Mouse (Mus musculus) lung, postnatal 25 days (tissue): Measurements from ENCODE around the gene Gpx7.
"Not testable (repeated sequence)": the region's sequence is repeated elsewhere in the genome, so short reads cannot be mapped to it uniquely, and the experiment has no call there.

Experiments
- DNase-seq: peaks from one replicate; pipeline ENCODE4 v3.0.0; 2022; ENCODE audit warnings: low spot score

The Gpx7 gene

DNA sequence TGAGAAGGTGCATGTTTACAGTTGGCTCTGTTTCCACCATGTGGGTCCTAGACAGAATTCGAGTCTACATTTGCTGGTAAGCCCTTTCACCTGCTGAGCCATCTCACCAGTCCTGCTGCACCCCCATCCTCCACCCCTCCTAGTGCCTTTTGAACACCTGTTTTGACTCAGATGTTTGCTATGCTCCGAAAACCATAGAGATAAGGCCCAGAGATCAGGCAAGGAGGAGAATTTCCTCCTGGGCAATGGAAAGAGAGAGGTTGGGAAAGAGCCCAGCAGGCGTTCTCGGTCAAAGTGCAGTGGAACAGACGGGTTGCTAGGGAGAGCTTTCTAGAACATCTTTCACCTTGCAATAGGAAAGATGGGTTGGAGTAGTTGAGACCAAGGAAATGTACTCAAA lies 15.6 kb downstream of the Gpx7 start:
- DNase-seq, result no peak

DNA sequence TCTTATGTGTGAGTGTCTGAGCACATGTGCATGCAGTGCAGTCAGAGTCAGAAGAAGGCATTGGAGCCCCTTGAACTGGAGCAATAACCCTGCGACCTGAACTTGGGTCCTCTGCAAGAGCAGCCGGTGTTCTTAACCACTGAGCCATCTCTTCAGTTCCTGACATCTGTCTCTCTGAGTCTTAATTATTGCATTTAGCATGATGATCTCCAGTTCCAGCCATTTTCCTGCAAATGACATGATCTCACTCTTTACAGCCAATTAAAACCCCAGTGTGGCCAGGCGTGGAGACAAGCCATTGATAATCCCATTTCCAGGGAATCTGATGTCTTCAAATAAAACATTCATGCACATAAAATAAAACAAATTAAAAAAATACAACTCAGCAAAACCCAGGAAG lies 18.0 kb downstream of the Gpx7 start:
- DNase-seq, result no peak

DNA sequence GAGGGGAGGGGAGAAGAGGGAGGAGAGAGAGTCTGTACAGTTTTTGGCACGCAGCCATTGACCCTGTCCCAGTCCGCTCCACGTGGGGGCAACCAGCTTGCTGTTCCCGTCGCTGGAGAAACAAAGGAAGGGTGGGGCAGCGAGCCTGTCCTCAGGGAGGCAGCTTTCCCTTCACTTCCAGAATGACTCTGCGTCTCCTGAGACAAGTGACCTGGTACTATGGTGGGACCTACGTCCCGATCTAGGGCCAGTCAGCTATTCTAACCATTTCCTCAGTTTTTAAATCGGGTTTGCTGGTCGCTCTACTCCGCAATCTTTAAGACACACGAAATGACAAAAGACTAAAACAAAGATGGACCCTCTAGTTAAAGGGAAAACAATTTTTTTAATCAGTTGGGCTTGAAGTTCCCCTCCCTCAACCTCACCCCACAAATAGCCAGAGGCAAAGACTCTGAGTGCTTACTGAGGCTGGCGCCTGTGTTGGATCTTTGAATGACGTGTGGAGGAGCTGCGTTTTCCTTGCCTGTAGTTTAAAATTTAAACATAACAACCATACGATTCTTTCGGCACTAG lies 19.0 kb downstream of the Gpx7 start:
- peak; percentile 79 for DNase-seq

DNA sequence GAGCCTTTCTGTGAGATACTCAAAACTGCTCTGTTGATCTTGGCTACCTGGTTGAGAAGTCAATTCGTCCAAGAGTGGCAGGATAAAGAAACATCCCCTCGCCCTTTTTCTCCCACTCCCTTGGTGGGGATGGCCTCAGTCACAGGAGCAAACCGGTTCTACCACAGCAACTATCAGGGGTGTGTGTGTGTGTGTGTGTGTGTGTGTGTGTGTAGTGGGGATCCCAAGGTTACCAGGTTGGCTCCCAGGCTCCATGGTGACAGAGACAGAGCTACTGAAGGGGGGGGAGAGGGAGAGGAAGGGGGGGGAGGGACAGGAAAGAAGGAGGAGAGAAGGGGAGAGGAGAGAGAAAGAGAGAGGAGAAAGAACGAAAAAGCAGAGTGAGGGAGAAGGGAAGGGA lies 19.7 kb downstream of the Gpx7 start:
- no peak for DNase-seq

DNA sequence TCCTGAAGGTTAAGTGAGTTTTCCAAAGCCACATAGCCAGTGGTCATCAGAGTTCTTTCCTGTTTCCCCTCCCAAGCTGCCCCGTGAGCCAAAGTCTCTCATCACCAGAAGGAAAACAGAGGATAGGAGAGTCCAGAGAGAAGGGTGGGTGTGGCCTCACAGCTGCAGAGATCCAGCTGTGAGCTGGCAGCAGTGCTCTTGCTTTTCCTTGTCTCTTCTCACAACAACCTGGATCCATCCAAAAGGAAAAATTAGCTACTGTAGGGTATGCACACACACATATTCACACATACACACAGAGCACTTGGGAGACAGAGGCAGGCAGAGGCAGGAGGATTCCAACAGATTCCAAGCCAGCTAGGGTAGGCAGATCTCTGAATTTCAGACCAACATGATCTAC lies 20.7 kb downstream of the Gpx7 start:
- no peak for DNase-seq

DNA sequence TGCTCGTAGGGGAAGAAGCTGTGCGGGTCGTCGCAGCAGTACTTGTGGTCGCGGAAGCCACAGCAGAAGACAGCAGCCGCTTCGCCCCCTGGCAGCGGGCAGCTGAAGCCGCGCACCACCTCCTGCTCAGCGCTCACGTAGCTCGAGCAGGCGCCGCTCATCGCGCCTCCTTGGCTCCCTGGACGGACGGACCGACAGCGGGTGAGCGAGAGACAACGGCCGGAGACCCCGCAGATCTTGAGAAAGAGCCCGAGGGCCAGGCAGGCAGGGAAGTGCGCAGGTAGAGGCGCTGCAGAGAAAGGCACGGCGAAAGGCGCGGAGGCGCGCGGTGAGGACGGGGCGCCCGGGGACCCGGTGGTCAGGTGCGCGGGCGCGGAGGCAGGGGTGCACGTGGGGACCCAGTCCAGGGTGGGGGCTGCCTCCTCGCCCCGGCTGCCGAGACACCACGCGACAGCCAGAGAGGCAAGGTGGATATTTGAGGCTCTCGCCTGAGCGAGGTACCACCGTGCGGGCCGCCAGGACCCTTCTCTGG lies 23.5 kb downstream of the Gpx7 start, which contains the start of gene Shisal2a:
Gene Shisal2a, minus strand, starts transcription at position 167 of the 532 bp plus-strand sequence.
- no peak for DNase-seq

DNA sequence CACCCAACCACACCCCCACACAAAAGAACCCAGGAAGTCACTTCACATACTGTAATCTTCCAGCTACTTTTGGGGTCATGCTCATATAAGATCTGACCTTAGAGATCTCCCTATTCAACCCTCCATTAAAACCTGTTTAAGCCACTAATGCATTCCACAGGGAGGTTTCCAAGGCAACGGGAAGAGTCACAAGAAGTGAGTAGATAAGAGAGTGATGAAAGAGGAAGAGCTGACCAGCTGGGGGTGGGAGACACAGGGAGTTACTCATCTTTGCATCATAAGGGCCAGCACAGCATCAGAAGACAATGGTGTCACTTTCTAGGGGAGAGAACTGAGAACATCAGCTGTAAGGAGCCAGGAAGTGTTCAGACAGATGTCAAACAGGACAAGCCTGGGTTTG lies 26.6 kb downstream of the Gpx7 start:
- no peak for DNase-seq

DNA sequence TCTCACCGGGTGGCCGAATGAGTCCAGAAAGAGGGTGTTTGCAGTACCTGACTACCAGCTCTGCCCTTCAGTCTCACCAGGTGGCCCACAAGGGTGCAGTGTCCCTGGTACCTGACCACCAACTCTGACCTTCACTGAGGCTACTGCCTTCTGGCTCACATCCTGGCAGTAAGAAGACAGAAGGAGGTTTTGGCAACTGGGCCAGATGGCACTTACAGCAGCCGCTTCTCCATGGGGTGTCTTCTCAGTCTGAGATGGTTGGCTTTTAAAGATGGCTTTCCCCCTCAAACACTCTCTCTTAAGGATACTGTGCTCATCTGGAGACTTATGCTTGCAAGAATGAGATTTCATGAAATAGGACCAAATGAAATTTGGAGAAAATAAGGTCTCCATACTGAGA lies 27.3 kb downstream of the Gpx7 start:
- DNase-seq, result no peak

DNA sequence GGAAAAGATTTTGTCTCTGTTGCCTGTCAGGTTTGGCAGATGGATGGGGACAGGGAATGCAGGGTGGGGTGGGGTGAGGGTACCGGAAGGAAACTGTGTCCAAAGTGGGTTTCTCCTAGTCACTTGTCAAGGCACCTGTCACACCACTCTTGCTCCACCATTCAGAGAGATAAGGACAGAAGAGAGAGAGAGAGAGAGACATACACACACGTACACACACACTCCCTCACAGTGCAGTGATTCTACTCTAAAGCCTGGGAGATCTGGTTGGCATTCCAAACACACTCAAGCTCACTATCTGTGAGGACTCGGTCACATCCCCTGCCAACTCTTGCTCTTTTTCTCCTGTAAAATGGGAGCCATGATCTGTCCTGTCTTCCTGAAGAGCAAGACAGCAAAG lies 34.6 kb downstream of the Gpx7 start:
- no peak for DNase-seq

DNA sequence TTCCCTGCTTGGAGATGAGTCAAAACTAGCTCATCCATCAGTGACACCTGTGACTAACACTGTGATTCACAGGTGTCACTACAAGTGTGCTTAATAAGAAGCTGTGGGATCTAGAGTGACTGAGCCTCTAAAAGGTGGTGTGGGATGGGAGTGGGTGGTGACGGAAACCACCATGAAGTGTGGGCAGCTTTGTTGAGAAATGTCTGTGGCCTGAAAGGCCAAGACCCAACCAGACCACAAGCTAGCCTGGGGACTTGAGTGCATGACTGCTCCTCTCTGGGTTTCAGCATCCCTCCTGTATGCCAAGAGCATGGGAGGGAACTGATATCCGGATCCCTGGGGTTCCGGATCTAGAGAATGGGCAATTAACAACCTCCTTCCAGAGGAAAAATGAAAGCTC lies 35.3 kb downstream of the Gpx7 start:
- DNase-seq, result no peak

DNA sequence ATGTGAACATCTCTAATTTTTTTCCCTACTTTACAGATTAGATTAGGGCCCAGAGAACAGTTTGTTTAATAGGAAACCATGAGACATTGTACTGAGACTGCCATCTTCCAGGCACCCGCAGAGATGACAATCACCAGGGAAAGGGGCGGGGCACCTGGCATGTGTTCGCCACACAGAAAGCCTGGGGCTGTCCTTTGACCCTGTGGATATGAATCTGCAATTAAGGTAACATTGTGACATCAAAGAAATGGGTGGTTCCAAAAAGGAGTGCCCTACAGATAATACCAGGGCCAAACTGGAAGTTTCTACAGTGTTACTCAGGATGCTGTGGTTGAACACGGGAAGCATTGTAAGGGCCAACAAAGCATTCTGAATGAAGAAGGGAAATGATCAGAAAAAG lies 36.4 kb downstream of the Gpx7 start:
- no peak for DNase-seq

DNA sequence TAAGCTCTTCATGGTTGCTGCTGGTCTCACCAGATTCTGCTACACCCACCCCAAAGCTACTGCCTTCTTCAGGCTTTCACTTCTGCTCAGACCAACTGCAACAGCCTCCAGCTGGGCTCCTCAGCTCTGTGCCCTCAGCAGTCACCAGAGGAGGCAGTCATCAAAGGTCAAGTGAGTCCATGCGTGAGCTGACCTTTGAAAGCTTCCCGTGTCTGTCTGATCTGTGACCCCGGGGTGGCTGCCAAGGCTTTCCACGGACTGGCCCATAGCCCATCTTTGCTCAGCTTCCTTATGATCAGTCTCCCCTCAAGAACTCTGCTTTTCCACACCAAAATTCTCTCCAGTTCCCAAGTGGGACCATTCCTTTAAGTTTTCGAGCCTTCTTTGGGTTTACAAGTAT lies 37.5 kb downstream of the Gpx7 start:
- no peak for DNase-seq

DNA sequence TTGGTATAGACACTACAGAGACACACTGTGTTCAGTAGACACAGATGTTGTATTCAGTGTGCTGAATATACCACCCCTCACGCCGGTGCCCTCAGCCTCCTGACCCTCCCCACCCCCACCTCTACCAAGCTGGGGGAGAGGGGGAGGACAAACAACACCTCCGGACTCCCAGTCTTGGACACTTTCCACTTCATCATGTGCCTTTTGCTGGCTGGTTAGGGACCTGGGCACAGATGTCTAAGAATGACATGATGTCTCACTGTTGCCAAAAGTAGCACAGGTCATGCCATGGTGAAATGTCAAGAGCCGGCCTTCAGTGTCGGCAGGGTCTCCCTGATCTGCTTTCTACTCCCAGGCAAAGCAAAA lies 42.7 kb downstream of the Gpx7 start:
- DNase-seq, result no peak

DNA sequence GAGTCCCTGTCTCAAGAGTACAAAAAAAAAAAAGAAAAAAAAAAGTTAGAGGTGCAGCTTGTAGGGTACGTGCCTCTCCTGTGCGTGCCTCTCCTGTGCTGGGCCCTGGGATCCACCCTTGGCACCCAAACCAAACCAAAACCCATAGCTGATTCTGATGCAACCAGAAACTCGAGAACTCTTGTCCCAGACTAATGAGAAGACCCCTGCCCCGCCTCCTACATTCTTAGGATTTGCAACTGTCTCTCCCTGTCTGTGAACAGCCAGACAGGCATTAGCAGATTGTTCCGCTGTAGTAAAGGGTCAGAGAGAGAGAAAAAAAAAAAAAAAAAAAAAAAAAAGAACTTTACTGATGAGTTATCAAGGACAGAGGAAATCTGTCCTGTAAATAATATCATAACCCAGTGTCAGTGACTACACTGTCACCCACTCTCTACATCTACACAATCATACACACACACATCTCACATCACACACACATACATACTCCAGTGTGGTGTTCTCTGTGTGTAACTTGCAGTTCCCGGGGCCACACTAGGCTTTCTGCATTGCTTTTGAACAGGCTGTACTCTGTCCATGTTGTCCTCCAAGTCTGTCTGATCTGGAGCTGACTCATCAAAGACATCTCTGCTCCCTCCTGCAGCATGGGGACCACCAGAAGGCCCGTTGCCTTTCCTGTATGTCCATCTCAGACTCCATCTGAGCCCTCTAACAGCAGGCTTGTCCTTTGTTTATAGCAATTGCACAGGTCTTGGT lies 43.2 kb downstream of the Gpx7 start:
- DNase-seq, result no peak

DNA sequence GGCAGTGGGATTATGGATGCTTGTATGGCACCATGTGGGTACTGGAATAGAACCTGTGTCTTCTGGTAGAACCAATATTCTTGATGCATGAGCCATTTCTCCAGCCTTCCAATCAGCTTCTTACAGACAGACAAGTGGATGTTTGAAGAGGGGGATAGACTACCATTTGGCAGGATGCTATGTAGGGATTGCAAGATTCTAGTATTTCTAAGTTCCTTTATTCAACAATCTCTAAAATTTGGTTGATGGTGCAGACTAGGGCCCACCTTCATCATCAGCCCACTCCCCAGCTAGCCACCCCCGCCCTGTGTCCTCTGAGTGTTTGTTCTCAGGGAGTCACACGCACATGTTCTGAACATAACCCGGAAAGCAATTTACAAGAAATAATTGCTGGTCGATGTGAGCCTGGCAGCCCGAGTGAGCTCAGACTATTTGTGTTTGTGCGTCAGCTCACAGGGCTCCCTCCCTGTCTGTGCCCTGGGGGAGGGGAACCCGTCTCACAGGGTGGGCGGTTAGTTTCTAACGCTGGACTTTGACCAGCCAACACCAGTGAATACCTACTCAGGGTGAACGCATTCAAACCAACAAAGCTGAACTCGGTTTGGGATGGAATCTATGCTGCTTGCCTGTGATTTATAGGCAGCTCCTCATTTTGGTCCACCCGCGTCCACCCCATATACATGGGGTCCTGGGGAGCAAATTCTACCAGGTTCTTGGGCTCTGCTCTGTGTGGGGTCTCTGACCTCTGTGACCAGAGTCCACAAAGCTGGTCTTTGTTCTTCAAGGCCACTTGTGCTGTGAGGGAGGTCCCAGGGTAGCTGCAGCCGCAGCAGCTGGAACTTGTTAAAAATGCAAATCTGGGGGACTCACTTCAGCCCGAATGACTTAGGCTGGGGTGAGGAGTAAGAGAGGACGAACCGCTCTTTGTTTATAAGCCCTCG lies 44.2 kb downstream of the Gpx7 start:
- no peak for DNase-seq

DNA sequence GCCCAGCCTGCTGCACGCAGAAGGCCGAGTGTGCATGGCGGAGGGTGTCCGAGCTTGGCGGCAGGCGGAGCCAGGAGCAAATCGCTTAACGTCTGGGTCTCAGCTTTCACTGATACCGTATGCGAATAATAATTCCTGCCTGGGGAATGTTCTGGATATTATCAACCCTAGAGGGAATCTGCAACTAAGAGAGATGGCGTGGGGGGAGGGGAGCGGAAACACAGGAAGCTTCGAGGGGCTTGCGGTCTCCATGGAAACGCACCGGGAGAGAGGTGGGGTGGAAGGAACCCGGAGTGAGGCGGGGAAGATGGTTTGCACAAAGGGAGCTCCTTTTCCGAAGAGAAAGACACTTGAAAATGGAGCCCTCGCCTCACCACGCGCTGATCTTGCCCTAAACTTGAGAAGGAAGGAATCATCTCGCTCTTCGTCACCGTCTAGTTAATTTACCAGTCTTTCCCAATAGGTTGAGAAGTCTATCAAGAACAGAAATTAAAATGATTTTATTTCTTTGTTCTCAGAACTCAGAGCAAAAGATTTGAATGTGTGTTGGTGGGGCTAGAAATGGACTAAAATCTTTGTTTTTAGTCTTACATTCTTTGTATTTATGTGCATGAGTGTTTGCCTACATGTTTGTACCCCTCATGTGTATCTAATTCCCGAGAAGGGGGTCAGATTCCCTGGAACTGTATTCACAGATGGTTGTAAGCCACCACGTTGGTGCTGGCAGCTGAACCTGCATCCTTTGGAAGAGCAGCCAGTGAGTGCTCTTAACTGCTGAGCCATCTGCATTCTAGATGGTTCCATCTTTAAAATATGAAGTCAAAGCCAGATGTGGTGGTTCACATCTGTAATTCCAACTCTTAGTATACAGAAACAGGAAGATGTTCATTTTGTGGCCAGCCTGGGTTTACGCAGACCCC lies 46.4 kb downstream of the Gpx7 start:
- peak; percentile 7 for DNase-seq

DNA sequence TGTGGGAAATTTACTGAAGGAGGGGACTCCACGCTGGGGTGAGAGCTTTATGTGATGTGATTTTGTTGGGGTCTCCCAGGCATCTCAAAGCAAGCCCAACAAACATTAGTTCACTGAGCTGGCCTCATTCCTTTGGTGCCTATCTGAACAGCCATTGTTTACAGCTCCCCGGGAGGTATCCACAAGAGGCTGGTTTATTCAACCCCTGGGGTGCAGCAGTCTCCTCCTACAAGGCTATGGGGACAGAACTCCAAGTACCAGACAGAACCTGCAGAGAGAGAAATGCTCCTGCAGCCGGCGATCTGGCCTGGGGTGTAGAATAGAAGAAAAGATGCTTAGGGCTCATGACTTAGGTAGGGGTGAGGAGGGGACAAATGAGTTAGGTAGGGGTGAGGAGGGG lies 48.3 kb downstream of the Gpx7 start:
- no peak for DNase-seq

DNA sequence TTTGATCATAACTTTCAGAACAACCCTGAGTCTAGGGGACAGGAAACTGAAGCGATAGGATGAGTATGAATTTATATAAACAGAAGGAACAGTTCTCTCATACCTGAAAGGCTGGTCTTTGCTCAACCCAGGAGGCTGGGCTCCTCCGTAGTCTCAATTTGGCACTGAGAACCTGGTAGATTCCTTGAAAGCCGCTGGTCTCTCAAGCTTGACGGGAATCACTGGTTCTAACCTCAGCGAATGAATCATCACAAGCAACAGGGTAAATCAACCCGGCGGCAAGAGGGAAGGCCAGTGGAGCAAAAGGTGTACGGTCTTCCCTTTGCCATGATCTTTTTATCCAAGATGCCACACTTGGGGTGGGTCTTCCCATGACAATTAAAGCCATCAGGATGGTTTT lies 49.3 kb downstream of the Gpx7 start:
- no peak for DNase-seq

DNA sequence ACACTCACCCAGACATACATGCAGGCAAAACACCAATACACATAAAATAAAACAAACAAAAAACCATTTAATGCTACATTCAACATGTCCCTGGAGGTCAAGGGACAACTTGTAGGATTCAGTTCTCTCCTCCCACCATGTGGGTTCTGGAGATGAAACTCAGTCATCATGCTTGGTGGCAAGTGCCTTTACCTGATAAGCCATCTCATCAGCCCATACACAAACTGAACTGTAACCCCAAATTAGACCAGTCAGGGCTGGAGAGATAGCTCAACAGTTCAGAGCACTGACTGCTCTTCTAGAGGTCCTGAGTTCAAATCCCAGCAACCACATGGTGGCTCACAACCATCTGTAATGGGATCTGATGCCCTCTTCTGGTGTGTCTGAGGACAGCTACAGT lies 53.2 kb downstream of the Gpx7 start:
- not testable (repeated sequence) for DNase-seq

DNA sequence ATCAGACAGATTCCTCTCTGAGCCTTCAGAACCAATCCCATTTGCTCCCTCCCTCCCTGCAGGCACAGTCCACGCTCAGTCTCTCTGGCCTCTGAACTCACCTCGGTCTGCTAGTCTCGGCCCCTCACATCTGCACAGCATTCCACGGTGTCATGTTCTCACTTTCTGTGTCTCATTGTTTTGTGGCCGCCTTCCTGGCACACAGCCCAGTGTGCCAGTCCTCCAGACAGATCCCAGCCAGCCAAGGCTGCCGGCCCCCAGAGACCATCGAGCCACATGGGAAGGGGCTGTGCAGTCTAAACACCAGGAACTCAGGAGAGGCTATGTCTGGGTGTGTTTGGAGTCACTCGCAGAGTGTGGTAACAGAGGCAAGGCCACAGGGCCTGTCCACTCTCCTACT lies 55.9 kb downstream of the Gpx7 start:
- DNase-seq, result peak; percentile 12
